Mouse (Mus musculus) kidney, postnatal 36 days (tissue): Measurements from ENCODE around the gene Sh2d4b.

Experiments
- DNase-seq, 2 experiments: peaks; one replicate each; pipeline ENCODE4 v3.0.0; 2021 to 2022; ENCODE audit warnings: mixed read lengths in 2 of 2

Gene Sh2d4b

DNA sequence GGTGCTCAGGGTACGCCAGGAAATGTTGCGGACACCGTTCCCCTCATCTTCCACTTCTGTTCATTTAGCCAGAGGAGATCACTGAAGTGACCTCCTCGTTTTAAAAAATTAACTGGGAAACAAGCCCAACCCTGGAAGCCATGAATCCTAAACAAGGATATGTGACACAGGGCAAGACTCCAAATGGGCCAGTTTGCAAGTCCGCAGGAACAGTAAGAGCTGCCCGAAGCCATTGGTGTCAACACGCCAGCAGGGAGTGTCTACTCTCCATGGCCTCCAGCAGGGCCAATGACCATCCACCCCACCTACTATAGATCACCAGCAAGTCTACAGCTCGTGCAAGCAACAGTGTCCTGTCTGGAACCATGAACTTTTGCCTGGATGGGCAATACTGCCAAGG, 12.7 kb upstream of the Sh2d4b start:
- DNase-seq: peak in 1 of 2 experiments; percentile 41

DNA sequence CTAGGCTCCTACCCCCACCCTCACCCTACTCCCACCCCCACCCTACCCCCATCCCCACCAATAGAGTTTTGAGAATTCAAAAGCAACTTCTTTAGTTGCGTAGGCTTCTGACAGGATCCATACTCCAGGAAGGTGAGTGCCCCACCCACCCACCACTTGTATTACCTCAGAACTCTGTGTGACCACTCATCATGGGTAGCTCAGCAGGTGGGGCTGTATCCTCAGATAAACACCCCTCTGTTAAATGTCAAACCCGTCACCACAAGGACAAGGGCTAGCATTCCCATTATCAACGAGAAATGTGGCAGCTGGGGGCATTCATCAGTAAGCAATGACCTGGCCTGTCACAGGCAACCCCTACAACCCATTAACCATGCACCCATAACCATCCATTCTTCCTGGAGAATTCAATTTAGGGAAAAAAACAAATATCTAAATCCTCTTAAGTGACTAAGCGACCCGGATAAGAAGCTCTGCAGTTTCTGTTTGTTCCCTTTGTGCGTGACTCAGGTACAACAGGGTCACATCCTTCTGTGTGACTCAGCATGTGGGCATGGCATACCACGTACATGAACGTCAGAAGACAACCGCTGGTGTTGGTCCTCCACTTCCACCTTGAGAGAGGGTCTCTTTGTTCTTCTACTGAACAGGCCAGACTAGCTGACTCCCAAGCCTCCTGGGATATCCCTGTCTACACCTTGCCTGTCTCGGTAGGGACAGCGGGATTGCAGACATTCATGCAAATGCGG, 9.4 kb upstream of the Sh2d4b start:
- DNase-seq: no peak

GRCm38 (mm10) chr14:40900267-40900666, 7.2 kb upstream of the Sh2d4b start:
- no peak for DNase-seq

DNA sequence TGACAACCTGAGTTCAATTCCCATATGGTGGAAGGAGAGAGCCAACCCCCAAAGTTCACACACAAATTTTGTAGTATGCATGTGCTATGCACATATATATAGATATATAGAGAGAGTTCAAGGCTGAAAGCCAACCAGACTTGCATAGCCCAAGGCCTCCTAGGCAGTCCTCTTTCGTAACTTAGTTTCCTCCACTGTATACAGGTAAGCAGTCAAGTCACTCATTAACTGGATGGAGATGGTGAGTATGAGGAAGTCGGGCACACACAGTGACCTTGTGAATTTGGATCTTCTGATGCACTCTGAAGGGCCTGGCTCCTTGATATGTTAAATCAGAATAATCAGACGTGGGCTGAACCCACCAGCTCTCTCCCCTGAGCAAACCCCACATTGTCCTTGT, 4.8 kb upstream of the Sh2d4b start:
- no peak for DNase-seq

- DNase-seq: no peak
Measured at GRCm38 (mm10) chr14:40895681-40896080, 2.6 kb upstream of the Sh2d4b start.

- DNase-seq: peak; percentile 82 to 92
Measured at GRCm38 (mm10) chr14:40894576-40895247, 1.6 kb upstream of the Sh2d4b start.

DNA sequence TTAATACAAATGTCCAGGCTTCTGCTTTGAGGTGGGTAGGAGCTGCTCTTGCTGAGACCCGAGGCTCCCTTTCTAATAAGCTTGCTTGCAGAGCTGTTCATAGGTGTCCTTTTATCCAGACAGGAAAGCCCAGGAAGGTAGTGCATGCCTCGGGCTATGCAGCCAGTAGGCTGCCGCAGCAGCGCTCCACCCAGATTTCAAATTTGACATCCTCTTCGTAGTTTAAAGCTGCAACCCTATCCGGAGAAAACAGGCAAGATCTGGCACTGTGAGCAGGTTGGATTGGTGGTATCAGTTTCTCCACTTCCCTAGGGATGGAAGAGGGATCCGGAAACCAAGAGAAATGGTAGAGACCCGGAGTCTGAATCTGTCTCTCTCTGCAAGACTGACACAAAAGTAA, 818 bp upstream of the Sh2d4b start:
- DNase-seq: no peak

GRCm38 (mm10) chr14:40892326-40892825, 690 bp downstream of the Sh2d4b start:
- DNase-seq: no peak

DNA sequence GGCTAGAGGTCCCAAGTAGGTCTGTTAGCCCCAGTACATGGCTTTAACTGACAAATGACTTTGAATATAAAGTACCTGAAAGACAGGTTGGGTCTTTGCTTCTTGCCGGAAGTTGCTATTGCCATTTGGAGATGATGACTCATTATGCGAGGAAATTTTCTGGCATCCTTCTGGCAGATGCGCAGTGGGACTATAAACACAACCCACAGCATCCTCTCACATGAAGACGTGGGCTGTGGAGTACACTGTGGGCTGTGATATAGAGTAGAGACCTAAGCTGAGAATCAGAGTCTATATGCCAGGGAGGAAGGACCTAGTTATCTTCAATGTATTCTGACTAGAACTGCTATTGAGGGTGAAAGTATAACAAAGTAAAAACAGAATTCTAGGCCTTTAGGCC, 1.6 kb downstream of the Sh2d4b start:
- no peak for DNase-seq

DNA sequence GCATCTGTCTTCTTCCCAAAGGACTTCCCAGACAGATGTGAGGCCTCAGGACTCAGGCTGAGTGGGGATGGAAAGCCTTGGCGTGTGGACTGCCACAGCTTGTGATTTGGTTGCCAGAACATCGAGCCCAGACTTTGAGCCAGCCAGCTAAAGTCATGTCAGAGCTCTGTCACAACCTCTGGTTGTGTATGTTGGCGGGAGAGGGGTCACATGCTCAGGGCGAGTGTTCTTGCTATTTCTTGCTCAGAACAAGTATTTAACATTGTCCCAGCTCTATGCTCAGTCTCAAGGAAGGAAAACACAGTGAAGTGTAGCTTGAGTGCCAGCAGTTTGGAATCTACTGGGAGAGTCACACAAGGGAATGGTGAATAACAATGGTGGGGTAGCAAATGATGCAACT, 3.4 kb downstream of the Sh2d4b start:
- DNase-seq: no peak

DNA sequence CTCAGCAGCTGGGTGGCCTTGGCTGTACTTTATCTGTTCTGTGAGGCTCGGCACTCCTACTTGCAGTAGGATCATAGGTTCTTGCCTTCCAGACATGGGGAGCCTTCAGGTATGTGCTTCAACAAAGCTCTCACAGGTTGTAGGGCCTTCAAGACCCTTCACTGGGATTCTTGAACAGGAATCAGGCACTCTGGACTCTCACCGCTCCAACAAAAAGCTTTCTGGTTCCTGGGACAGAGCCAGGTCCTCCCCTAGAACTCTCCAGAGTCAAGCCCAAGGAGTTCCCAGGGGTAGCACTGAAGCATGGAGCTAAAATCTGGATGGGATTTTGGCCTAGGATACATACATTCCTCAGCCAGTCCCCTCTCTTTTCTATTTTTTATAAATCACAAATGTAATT, 3.9 kb downstream of the Sh2d4b start:
- DNase-seq: no peak

- DNase-seq: peak; percentile 37 to 74
Measured at GRCm38 (mm10) chr14:40886428-40887202, 6.5 kb downstream of the Sh2d4b start.

- DNase-seq: no peak
Measured at GRCm38 (mm10) chr14:40885752-40886151, 7.3 kb downstream of the Sh2d4b start.

GRCm38 (mm10) chr14:40885225-40885624, 7.8 kb downstream of the Sh2d4b start:
- no peak for DNase-seq

DNA sequence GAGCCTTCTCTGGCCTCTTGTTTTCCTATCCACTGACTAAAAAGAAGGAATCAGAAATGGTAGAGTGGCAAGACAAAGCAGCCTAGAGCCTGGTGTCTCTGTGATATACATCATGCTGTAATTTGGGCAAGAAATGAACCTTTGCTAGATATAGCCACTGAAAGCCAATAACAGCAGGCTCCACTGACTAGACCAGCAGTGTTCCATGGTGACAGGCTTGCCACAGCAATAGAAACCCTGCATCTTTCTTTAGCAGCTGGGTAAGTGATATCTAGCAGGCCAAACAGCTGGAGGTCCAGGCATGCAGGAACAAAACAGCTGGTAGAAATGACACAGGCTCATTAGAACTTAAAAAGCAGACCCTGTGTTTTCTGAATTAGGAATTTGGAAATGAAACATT, 18.5 kb downstream of the Sh2d4b start:
- no peak for DNase-seq

DNA sequence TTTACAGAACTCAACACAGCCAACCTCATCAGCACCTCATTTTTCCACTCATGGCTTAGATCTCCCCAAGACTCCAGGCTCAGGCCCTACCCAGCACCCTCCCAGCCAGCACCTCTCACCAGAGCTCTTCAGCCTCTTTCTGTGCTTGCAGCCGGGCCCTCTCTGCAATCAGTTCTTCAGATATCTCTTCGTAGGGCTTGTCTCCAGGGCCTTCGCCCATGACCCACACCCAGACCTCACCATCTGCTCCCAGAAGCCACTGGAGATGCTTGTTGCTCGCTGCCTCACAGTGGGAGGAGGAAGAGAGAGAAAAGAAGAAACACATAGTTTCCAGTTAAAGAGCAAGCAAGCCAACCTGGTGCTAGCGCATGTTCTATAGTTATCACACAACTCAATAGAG, 19.1 kb downstream of the Sh2d4b start:
- DNase-seq: no peak

DNA sequence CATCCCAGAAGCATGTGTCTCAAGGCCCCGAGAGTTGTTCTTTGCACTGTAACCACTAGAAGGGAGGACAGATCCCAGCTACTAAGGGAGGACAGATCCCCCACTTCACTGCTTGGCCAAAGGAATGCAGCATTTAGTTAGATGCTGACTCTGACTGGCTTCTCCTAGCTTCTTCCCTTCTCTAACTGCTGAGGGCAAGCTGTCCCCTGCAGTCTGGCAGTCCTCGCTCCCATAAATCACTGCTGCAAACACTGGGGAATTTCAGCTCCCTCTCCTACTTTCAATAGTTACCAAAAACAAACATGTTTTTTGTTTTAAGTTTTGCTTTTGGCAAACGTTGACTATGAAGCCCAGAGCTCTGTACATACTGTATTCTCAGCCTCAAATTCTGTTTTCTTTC, 22.5 kb downstream of the Sh2d4b start:
- DNase-seq: peak in 1 of 2 experiments; percentile 25

GRCm38 (mm10) chr14:40864811-40865514, 28.1 kb downstream of the Sh2d4b start:
- no peak for DNase-seq

- DNase-seq: no peak
Measured at GRCm38 (mm10) chr14:40863659-40864058, 29.4 kb downstream of the Sh2d4b start.

DNA sequence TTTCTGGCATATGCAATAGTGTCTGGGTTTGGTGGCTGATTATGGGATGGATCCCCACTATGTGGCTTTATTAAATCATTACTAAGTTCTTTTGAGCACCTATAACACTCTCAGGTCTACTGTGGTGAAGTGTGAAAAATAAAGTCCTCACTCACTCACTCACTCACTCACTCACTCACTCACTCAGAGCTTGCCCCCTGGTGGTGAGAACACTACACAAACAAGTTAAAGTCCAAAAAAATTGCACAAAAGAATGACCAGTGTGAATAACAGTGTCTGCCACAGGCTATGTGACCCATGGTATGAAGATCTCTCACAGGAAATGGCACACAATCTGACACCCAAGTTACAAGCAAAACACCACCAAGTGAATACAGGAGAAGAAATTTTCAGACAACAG, 30.0 kb downstream of the Sh2d4b start:
- peak; percentile 19 to 46 for DNase-seq

DNA sequence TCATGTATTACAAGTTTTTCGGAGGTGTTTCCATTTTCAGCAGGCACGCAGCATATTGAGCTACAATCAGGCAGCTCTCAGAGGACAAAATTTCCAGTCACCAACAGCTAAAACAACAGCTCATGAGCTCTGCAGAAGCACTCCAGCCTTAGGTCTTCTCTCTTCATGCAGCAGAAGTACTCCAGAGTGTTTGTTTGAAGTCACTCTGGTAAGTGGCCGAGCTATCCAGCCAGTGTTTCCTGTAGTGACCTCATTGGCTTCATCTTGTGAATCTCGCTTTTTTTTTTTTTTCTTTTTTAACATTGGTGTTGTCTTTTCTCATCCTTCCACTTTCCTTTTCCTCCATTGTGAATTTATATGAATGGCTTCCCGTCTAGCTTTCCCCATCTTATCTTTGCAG, 40.1 kb downstream of the Sh2d4b start:
- no peak for DNase-seq

- DNase-seq: no peak
Measured at GRCm38 (mm10) chr14:40837397-40837796, 55.7 kb downstream of the Sh2d4b start.

DNA sequence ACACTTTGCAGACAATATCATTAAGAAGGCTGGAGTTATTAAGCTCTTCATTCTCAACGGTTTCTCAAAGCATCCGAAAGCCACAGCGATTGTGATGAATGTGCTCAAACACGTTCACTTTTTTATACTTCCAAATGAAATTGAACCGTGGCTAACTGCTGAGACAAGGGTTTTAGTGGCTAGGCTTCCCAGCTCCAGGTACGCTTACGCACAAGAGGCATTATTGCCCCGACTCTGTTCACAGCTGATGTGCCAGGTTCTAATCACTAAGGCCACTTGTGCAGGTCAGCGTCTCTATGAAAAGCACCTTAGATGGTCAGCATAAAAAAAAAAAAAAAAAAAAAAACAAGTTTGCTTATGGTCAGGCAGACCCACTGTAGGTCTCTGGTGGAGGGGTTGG, 62.6 kb downstream of the Sh2d4b start:
- no peak for DNase-seq
